Mouse (Mus musculus): ENCODE results near the gene Pnkd. TPM values are rescaled to one million over a fixed set of nuclear protein-coding genes. Genes with fewer than 3 reads are reported as not detected.
"Not testable (repeated sequence)": the region's sequence is repeated elsewhere in the genome, so short reads cannot be mapped to it uniquely, and the experiment has no call there.

Pnkd gene
- total RNA-seq, 2 experiments from 2014 or later: 125 to 130 TPM

DNA sequence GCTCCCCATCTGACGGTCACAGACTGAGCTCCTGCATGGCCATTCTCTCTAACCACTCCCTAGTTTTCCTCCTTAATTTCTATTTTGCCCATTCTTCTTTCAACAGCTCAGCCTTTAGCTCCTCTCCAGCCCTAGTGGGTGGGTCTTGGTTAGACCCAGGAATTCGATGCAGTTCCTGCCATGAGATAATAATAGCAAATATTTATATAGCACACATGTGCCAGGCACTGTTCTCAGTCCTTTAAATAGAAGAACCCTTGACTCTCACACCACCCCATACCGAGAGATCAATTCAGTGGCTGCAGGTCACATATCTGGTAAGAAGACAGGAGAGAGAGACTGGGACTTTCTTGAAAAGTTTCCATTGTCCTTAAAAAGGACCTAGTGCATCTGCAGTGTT lies 36.7 kb downstream of the Pnkd start:
- no peak for DNase-seq (ENCODE audit: low spot score in 2 of 2)

GRCm38 (mm10) chr1:74326916-74327315 lies 42.2 kb downstream of the Pnkd start:
- DNase-seq (ENCODE audit: low spot score in 2 of 2): not testable (repeated sequence)

GRCm38 (mm10) chr1:74329899-74330431 lies 45.2 kb downstream of the Pnkd start:
- no peak for DNase-seq (ENCODE audit: low spot score in 2 of 2)

- peak in 1 of 2 experiments; percentile 25 for DNase-seq (ENCODE audit: low spot score in 2 of 2)
These were observed 46.4 kb downstream of the Pnkd start for GRCm38 (mm10) chr1:74331046-74331681.

- DNase-seq (ENCODE audit: low spot score in 2 of 2): peak; percentile 92 to 96
These were observed 47.6 kb downstream of the Pnkd start for GRCm38 (mm10) chr1:74332241-74332763.

DNA sequence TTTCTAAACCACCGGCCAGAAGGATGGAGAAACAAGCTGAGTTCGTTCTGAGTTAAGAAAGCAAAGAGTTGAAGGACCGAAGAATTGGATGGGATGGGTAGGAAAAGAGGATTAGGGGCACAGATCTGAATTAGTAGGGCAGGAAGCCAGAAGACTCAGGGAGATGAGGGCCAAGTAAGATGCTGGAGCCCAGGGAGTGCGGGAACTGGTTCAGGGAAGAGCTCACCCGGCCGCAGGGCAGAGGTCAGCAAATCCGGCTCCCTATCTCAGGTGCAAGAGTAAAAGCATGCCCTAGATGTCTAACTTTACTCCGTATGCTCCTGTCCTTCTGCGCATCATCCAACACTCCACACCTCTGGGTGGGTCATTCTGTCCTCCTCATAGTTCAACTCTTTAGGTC lies 48.2 kb downstream of the Pnkd start:
- no peak for DNase-seq (ENCODE audit: low spot score in 2 of 2)

- no peak for DNase-seq (ENCODE audit: low spot score in 2 of 2)
These were observed 49.9 kb downstream of the Pnkd start for GRCm38 (mm10) chr1:74334607-74335006.

GRCm38 (mm10) chr1:74335033-74335432 lies 50.3 kb downstream of the Pnkd start:
- no peak for DNase-seq (ENCODE audit: low spot score in 2 of 2)

- DNase-seq (ENCODE audit: low spot score in 2 of 2): no peak
These were observed 50.9 kb downstream of the Pnkd start for GRCm38 (mm10) chr1:74335436-74336170.

- DNase-seq (ENCODE audit: low spot score in 2 of 2): no peak
These were observed 52.6 kb downstream of the Pnkd start for GRCm38 (mm10) chr1:74337241-74337771.

- no peak for DNase-seq (ENCODE audit: low spot score in 2 of 2)
These were observed 53.3 kb downstream of the Pnkd start for GRCm38 (mm10) chr1:74338013-74338412.

GRCm38 (mm10) chr1:74338626-74339025 lies 53.9 kb downstream of the Pnkd start:
- no peak for DNase-seq (ENCODE audit: low spot score in 2 of 2)

- DNase-seq (ENCODE audit: low spot score in 2 of 2): no peak
These were observed 55.2 kb downstream of the Pnkd start for GRCm38 (mm10) chr1:74339917-74340316.

GRCm38 (mm10) chr1:74340361-74340764 lies 55.6 kb downstream of the Pnkd start:
- DNase-seq (ENCODE audit: low spot score in 2 of 2): peak; percentile 67 to 77

GRCm38 (mm10) chr1:74340992-74341391 lies 56.3 kb downstream of the Pnkd start:
- not testable (repeated sequence) for DNase-seq (ENCODE audit: low spot score in 2 of 2)

- DNase-seq (ENCODE audit: low spot score in 2 of 2): no peak
These were observed 57.2 kb downstream of the Pnkd start for GRCm38 (mm10) chr1:74341898-74342297.

DNA sequence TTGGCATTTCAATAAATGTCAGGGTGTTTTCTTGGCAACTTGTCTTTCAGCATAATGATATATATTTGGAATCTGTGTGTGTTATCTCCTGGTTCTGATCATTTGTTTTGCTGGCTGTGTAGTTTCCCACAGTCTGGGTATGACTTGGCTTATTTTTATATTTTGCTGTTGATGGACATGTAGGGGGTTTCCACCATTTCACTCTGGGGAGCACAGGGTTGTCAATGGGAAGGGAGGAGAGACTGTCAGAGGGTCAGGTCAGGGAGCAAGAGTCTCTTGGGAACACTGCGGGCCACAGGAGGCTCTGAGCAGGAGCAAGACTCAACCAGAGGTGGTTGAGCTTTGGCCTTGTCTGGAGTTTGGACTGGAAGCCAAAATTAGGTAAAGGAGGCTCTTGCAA lies 57.6 kb downstream of the Pnkd start:
- DNase-seq (ENCODE audit: low spot score in 2 of 2): no peak

GRCm38 (mm10) chr1:74343161-74343560 lies 58.4 kb downstream of the Pnkd start:
- no peak for DNase-seq (ENCODE audit: low spot score in 2 of 2)

DNA sequence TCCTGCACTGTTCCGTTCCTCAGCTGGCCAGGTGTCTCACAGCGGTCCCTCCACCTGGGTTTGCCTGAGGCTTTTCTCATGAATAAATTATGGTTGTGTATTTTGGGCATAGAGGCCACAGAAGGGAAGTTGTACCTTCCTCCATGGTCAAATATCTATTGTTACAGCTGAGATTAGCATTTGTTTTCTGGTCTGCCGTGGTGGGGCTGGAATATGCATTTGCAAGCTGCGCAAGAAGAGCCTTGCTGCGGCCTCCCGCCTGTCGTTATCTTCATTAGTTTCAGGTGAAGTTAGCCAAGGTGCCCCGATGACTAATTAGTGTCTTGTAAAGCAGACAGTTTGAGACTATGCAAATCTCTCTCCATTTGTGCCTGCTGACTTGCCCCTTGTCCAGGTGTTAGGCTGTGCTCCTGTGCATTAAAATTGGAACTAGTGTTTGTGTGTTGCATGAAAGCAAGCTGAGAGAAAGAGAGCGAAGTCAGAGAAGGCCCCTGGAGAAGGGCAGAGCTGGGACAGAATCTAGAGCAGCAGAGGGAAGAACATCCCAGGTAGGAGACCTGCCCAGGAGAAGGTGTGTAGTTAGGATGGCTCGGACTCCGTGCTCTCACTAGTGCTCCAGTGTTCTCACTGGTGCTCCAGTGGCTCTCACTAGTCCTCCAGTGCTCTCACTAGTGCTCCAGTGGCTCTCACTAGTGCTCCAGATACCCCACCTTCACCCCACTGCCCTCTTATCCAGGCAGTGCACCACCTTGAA lies 59.6 kb downstream of the Pnkd start:
- DNase-seq (ENCODE audit: low spot score in 2 of 2): no peak

DNA sequence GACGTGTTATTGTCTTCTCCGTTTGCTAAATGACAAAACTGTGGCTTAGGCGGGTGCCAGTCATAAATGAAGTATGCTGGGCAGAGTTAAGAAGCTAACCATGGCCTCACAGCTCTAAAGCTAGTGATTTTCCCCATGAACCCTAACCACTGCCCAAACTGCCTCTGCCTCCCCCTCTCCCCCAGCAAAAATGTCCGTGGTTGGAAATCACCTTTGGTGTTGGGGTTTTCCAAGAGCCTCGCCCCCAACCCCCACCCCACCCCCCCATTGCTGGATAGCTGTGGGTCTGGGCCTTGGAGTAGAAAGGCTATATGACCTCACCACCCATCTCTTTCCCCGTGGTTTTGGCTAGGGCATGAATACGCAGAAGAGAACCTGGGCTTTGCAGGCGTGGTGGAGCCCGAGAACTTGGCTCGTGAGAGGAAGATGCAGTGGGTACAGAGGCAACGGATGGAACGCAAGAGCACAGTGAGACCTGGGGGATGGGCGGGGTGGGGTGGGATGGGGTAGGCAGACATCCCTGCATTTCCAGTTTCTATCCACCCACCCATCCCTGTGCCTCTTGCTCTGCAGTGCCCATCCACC lies 66.5 kb downstream of the Pnkd start:
- DNase-seq (ENCODE audit: low spot score in 2 of 2): no peak

- no peak for DNase-seq (ENCODE audit: low spot score in 2 of 2)
These were observed 67.9 kb downstream of the Pnkd start for GRCm38 (mm10) chr1:74352532-74353096.
